Mouse (Mus musculus) thymus, adult 2 months (tissue): ENCODE data around the gene Slfn9. TPM values are rescaled to one million over a fixed set of nuclear protein-coding genes. Genes with fewer than 3 reads are reported as not detected.
A peak's percentile ranks its signal among the peaks of the same experiment; 100 is the strongest.
"Not testable (repeated sequence)": the region's sequence is repeated elsewhere in the genome, so short reads cannot be mapped to it uniquely, and the experiment has no call there.

Source experiments
- DNase-seq: peaks from one replicate; pipeline ENCODE4 v3.0.0; 2021
- H3K27ac ChIP-seq: fragments of 200-500 bp; 2 replicates; pipeline ENCODE4 v1.5.1; 2012; ENCODE audit warnings: low read length, control low read depth; ENCODE audit not compliant: control insufficient read depth, insufficient read depth
- H3K27me3 ChIP-seq: fragments of 200-500 bp; 2 replicates; pipeline ENCODE4 v1.6.1; 2012; ENCODE audit warnings: mild to moderate bottlenecking, low read length, moderate library complexity, mixed read lengths; ENCODE audit not compliant: control insufficient read depth, insufficient read depth
- H3K36me3 ChIP-seq: fragments of 200-500 bp; 2 replicates; pipeline ENCODE4 v1.6.1; 2012; ENCODE audit warnings: mild to moderate bottlenecking, low read length, moderate library complexity; ENCODE audit not compliant: control insufficient read depth, insufficient read depth
- H3K4me1 ChIP-seq: fragments of 200-500 bp; replicated peaks from 2 replicates; pipeline ENCODE4 v1.6.1; 2012; ENCODE audit warnings: low read length; ENCODE audit not compliant: control insufficient read depth, insufficient read depth
- H3K4me3 ChIP-seq: fragments of 200-500 bp; 2 replicates; pipeline ENCODE4 v1.5.1; 2012; ENCODE audit warnings: mild to moderate bottlenecking, low read length, control low read depth, moderate library complexity; ENCODE audit not compliant: control insufficient read depth, insufficient read depth
- CTCF ChIP-seq: fragments of 200-500 bp; IDR thresholded peaks from 2 replicates; pipeline ENCODE4 v1.5.1; 2012; ENCODE audit warnings: mild to moderate bottlenecking, control low read depth, low read length, moderate library complexity, borderline replicate concordance; ENCODE audit not compliant: control insufficient read depth, poor library complexity, insufficient read depth; ENCODE audit errors: extremely low read depth
- POLR2A ChIP-seq: fragments of 200-500 bp; IDR thresholded peaks from 2 replicates; pipeline ENCODE4 v1.6.1; 2012; ENCODE audit warnings: mild to moderate bottlenecking, low read length, control low read depth, moderate library complexity; ENCODE audit not compliant: control insufficient read depth, poor library complexity, insufficient read depth; ENCODE audit errors: extremely low read depth
- WGBS: fragments of 180-500 bp; shearing (Covaris S2); methylation state at CpG from one replicate; pipeline ENCODE4 v1.1.7; 2018; 5-methylcytosine and 5-hydroxymethylcytosine counted together
- polyA plus RNA-seq: library from polyadenylated mRNA; depleted of rRNA; stranded (reverse); fragments of >200 nt; gene quantifications from 2 replicates; pipeline ENCODE4 v1.2.3, GENCODE M21; 2012; rRNA removed

Gene Slfn9
- polyA plus RNA-seq, result 3.3 and 4.1 TPM in 2 replicates

- DNase-seq, result no peak
These were observed at the start of gene Slfn9 for GRCm38 (mm10) chr11:82991469-82992166. TSS of gene Slfn9 (minus strand) at chr11:82991830.

GRCm38 (mm10) chr11:83041000-83041399 is 49.4 kb upstream of the Slfn9 start:
- Histone ChIP-seq H3K4me3 (no peak overlapping the region), H3K27ac (no peak overlapping the region), H3K4me1 (peaks cover 2% of the 10 kb centered on the region), H3K27me3 (no peaks in the 10 kb centered on the region), H3K36me3 (no peaks in the 10 kb centered on the region)
- DNase-seq, result no peak
- TF ChIP-seq CTCF (no peak), POLR2A (no peak)

More at GRCm38 (mm10) chr11:82991469-82992166, at the start of gene Slfn9:
- peak within 1 kb of the TSS; percentile 40; the same call in 1 of the 2 replicates for H3K27ac ChIP-seq
- peaks cover 11% of the 10 kb centered on the region for H3K4me1 ChIP-seq
- H3K27me3 ChIP-seq, result no peaks in the 10 kb centered on the region
- peak within 1 kb of the TSS; percentile 72 for H3K4me3 ChIP-seq
- TF ChIP-seq POLR2A (no peak), CTCF (no peak)
- 4% methylated on average over 14 of the region's 14 CpGs for WGBS
- no peaks in the 10 kb centered on the region for H3K36me3 ChIP-seq

GRCm38 (mm10) chr11:83040325-83040724 is 48.7 kb upstream of the Slfn9 start:
- DNase-seq, result peak; percentile 71
- WGBS, result 11% methylated on average over 1 of the region's 1 CpGs
- Histone ChIP-seq H3K27me3 (no peaks in the 10 kb centered on the region), H3K4me1 (peaks cover 2% of the 10 kb centered on the region), H3K27ac (0 out of 2 replicates have a peak overlapping the region, but pooled peaks have one; percentile 46), H3K4me3 (peak overlapping the region; percentile 61), H3K36me3 (no peaks in the 10 kb centered on the region)
- no peak for TF ChIP-seq POLR2A
- TF ChIP-seq CTCF, result no peak

- 12% methylated on average over 19 of the region's 19 CpGs for WGBS
- TF ChIP-seq POLR2A, result no peak
- TF ChIP-seq CTCF, result peak; percentile 44; the same call in 1 of the 2 replicates
- Histone ChIP-seq H3K4me1 (peaks cover 2% of the 10 kb centered on the region), H3K27ac (peak overlapping the region; percentile 46; the same call in 1 of the 2 replicates), H3K36me3 (no peaks in the 10 kb centered on the region), H3K4me3 (peak overlapping the region; percentile 61), H3K27me3 (no peaks in the 10 kb centered on the region)
- DNase-seq, result peak; percentile 34
These were observed 48.2 kb upstream of the Slfn9 start for GRCm38 (mm10) chr11:83039796-83040195.

GRCm38 (mm10) chr11:83039156-83039555 is 47.5 kb upstream of the Slfn9 start:
- Histone ChIP-seq H3K27ac (peak overlapping the region; percentile 17; the same call in 1 of the 2 replicates), H3K27me3 (no peaks in the 10 kb centered on the region), H3K4me3 (peak overlapping the region; percentile 15; the same call in 1 of the 2 replicates), H3K36me3 (no peaks in the 10 kb centered on the region), H3K4me1 (peaks cover 2% of the 10 kb centered on the region)
- WGBS, result 83% methylated on average over 1 of the region's 1 CpGs
- DNase-seq, result no peak
- TF ChIP-seq POLR2A (no peak), CTCF (no peak)

GRCm38 (mm10) chr11:83038686-83039085 is 47.1 kb upstream of the Slfn9 start:
- not testable (repeated sequence) for H3K4me3 ChIP-seq, H3K27ac ChIP-seq, H3K36me3 ChIP-seq, H3K4me1 ChIP-seq, DNase-seq, H3K27me3 ChIP-seq
- WGBS, result 82% methylated on average over 3 of the region's 3 CpGs
